Mouse (Mus musculus) G1E-ER4 (cell line): Measurements from ENCODE around the gene Lrrc10. TPM values are rescaled to one million over a fixed set of nuclear protein-coding genes. Genes with fewer than 3 reads are reported as not detected.

Experiments
- GATA1 ChIP-seq: IDR thresholded peaks from one replicate; pipeline ENCODE4 v1.8.0; 2012; ENCODE audit warnings: low read length, inconsistent platforms
- polyA plus RNA-seq: library from polyadenylated mRNA; stranded (reverse); fragments of >175 nt; gene quantifications from 2 replicates; pipeline ENCODE4 v1.2.3, GENCODE M21; 2012

Lrrc10 gene
- polyA plus RNA-seq, result 0.06 and 0.15 TPM in 2 replicates

DNA sequence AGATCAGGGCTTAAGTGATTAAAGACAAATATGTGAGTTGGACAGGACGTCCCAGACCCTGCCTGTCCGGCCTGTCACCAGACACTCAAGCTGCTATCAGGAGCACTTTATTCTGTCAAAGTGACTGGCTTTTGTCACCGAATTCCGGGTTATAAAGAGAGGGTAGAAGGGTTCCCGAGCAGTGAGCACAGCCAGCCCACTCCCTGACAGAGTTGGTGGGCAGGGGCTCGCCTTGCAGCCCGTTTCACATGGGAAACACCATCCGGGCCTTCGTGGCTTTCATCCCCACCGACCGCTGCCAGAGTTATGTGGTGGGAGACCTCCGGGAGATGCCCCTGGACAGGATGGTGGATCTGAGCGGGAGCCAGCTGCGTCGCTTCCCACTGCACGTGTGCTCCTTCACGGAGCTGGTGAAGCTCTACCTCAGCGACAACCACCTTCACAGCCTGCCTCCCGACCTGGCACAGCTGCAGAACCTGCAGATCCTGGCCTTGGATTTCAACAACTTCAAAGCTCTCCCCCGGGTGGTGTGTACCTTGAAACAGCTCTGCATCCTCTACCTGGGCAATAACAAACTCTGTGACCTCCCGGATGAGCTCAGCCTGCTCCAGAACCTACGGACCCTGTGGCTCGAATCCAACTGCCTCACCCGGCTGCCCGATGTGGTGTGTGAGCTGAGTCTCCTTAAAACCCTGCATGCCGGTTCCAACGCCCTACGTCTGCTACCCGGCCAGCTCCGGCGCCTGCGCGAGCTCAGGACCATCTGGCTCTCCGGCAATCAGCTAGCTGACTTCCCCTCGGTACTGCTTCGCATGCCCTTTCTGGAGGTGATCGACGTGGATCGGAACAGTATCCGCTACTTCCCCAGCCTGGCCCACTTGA is at the start of gene Lrrc10:
Gene Lrrc10 (plus strand): TSS at position 167 of the 882 bp plus-strand sequence.
- TF ChIP-seq GATA1, result no peak

GRCm38 (mm10) chr10:116995584-116996235 is 49.4 kb upstream of the Lrrc10 start:
- no peak for TF ChIP-seq GATA1

GRCm38 (mm10) chr10:116996236-116996600 is 48.9 kb upstream of the Lrrc10 start:
- no peak for TF ChIP-seq GATA1

GRCm38 (mm10) chr10:116998716-116999455 is 46.3 kb upstream of the Lrrc10 start:
- no peak for TF ChIP-seq GATA1

- no peak for TF ChIP-seq GATA1
Measured at GRCm38 (mm10) chr10:117000975-117001374, 44.2 kb upstream of the Lrrc10 start.

DNA sequence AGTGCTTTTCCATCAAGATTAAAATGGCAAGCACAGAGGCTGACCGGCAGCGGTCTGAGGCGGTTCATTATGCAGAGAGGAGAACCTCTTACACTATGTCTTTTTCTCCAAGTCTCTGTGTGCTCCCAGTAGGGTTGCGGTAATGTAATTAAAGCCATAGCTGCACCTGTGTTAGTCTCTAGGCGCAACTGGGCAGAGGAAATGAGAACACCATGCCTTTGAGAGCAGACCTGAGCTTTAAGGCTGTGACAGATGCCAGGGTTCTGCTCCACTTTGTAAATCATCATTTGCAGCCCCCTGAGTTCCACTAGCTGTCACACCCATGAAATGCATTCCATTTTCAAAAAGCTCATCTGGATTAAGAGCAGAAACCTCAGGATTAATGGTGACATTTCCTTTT is 40.4 kb upstream of the Lrrc10 start:
- no peak for TF ChIP-seq GATA1

DNA sequence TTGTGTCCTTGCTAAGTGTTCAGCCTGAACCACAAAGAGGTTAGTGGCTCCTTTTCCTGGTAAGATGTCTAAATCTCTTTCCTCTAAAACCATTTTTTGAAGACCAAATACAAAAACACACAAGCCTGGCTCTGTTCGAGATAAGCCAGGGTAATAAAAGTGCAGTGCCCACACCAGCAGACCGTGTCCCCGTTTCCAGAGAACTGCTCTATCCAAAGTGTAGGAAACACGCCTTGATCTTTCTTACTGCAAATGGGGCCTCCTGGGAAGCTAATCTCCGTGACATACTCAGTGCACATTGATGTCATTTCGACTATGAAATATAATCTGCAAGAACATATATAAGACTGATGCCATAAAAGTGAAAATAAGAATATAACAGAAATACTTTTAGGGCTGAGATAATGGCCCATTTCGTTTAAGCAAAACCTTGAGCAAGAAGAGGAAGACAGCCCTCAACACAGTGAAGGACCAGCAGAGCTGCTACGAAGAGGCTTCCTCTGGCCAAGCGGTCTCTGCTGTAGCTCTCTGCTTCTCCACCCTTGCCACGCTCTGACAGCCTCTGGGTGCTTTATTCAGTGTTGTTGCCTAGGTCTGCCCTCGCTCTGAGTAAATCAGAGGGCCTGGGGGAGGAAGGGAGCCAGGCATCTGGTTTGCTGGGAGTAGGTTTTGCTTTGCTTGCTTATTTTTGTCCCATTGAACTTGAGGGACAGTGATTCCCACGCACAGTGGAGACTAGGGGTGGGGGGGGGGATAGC is 39.3 kb upstream of the Lrrc10 start:
- no peak for TF ChIP-seq GATA1

- no peak for TF ChIP-seq GATA1
Measured at GRCm38 (mm10) chr10:117009691-117010090, 35.5 kb upstream of the Lrrc10 start.

GRCm38 (mm10) chr10:117011047-117011446 is 34.1 kb upstream of the Lrrc10 start:
- TF ChIP-seq GATA1, result no peak

- no peak for TF ChIP-seq GATA1
Measured at GRCm38 (mm10) chr10:117013689-117014390, 31.3 kb upstream of the Lrrc10 start.

DNA sequence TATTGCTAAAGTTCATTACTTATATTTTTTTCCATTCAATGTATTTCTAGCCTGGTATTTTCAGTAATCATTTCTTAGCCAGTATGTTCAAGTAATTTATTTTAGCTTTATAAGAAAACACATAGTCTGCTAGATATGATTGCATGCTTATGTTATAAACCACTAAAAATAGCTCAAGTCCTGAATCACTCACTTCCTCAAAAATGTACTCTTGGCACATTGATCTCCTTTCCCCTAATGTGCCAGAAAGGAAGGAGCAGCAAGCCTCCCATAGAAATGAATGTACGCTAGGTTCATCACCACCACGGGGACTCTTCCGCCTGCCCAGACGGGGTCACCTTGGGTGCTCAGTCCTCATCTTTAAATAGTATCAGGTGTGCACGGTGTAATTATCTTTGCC is 30.6 kb upstream of the Lrrc10 start:
- TF ChIP-seq GATA1, result no peak

- TF ChIP-seq GATA1, result no peak
Measured at GRCm38 (mm10) chr10:117018281-117018840, 26.8 kb upstream of the Lrrc10 start.

DNA sequence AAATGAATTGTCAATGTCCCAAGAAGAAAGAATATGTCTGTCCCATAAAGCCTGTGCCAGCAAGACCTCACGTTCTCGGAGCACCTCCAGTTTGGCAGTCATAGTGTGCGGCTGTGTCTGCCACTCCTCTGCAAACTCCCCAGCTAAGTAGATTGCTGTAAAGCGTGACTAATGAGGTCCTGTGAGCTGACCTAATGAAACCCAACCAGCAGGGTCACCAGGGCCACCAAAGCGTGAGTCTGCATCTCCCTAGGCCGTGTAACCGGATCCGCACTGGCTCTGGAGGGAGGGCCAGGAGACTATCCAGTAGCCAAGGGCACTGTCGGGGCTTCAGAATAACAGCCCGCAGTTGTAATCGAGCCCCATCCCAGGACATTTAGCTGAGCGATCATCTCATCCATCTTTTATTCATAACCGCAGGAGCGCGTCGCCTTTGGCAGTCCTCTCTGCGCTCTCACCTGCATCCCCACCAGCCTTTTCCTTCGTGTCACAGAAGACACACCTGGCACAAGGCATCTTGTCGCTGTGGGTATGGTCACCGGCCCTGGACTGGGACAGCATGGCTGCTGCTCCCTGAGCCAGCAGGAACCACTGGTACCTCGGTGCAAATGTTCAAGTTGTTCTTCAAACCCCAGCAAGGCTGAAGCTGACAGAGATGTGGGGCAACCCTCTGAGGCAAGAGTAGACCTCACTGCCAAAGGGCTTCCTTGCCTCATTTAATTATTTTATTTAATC is 24.0 kb upstream of the Lrrc10 start:
- no peak for TF ChIP-seq GATA1

DNA sequence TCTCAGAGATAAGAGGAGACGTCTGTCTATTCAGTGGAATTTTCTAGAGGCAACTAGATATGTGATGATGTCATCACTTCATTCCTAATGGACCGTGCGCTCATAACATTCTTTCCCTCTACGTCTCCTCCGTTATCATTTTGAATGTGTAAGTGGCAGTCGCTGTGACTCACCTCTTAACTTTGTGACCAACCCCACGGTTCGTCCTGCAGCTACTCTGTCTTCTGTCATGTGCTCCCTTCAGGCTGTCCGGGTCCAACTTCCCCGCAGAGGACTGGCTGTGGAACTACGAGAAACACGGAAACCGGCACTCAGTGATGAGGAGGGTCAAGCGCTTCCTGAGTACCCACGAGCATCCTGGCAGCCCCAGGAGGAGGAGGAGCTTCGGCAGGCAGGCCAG is 21.4 kb upstream of the Lrrc10 start:
- TF ChIP-seq GATA1, result no peak
